Comparison of ENCODE assay signal across 18 mouse cellular contexts in the genomic region with DNA sequence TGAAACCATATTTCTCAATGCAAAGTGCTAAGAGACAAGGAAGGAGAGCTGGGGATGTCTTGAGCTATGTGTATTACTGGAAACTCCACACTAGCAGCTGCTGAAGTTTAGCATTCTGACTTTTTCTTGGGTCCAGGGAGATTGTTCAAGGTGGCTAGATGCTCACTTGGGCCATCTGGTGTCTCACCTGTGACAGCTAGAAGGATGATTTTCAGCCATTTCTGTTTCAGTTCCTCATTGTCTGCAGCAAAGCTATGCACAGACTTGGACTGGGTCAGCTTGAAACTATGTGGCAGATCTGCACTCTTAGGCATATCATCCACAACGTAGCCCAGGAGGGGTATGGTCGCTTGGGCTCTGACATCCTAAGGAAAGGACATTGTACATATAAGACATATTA.
DNase-seq lines count a peak whose midpoint lies in the region; TF ChIP-seq lines count a peak whose summit lies in the region.
"Had no signal": no experiment of that assay in that cellular context is flagged by ENCODE, and none has a peak within 500 bp of the region (broad histone marks: within the 10 kb centered on the region; RNA-seq: fewer than 3 reads in every experiment).

No protein-coding gene starts in this region.

- TF ChIP-seq CTCF in CH12.LX (conservative IDR thresholded peaks at IDR 0.05 in 1 of 2, IDR thresholded peaks at IDR 0.05 in 1 of 2; ENCODE audit: low read depth in 2 of 2, low read length in 2 of 2), result peak in 1 of 2 experiments; percentile 64; a peak in 2 of 4 replicates

- DNase-seq in A20 (ENCODE audit: low read depth, low spot score), result peak; percentile 70
- DNase-seq in CH12.LX (ENCODE audit: extremely low read depth), result peak; percentile 66
- no peak for DNase-seq in hindbrain, embryonic 10.5 days (ENCODE audit: low spot score)
- no peak for DNase-seq in cerebellum, postnatal 4 days (ENCODE audit: low spot score in 2 of 2)
- DNase-seq: adrenal gland, adult 2 months; adrenal gland, adult 8-10 months; adrenal gland, postnatal 10 days; adrenal gland, postnatal 14 days; adrenal gland, postnatal 25 days; adrenal gland, postnatal 36 days; B cell, adult 2 months; cerebellum, adult 11 months; cerebellum, adult 11-12 months; cerebellum, adult 18-20 months; cerebellum, adult 2 months; cerebellum, adult 8-10 months had no signal

- H3K36me3 ChIP-seq in CH12.LX (replicated peaks in 1 of 2; ENCODE audit: control insufficient read depth in 1 of 2, insufficient read depth in 1 of 2, low read length in 1 of 2), result no peaks in the 10 kb centered on the region
- peaks cover 80% of the 10 kb centered on the region for H3K36me3 ChIP-seq in hindbrain, embryonic 10.5 days
- H3K36me3 ChIP-seq: G1E had no signal

- peak; percentile 43 for TF ChIP-seq RAD21 in CH12.LX (IDR thresholded peaks at IDR 0.05; ENCODE audit: low read depth, low read length)

- H3K27me3 ChIP-seq in CH12.LX (replicated peaks), result peaks cover 4% of the 10 kb centered on the region
- H3K27me3 ChIP-seq in hindbrain, embryonic 10.5 days (ENCODE audit: insufficient read depth, poor library complexity, severe bottlenecking), result no peaks in the 10 kb centered on the region
- H3K27me3 ChIP-seq: Patski had no signal

- H3K4me1 ChIP-seq in CH12.LX (ENCODE audit: control insufficient read depth in 1 of 2, insufficient read depth in 2 of 2), result peaks cover 5 to 11% of the 10 kb centered on the region in 2 experiments; a peak in 3 of 4 replicates
- no peaks in the 10 kb centered on the region for H3K4me1 ChIP-seq in hindbrain, embryonic 10.5 days (replicated peaks)

- H3K4me3 ChIP-seq in CH12.LX (replicated peaks in 1 of 3; ENCODE audit: low read depth in 2 of 3, low read length in 2 of 3, poor library complexity in 1 of 3), result no peak overlapping the region
- no peak overlapping the region for H3K4me3 ChIP-seq in hindbrain, embryonic 10.5 days

- no peak overlapping the region for H3K4me2 ChIP-seq in CH12.LX (ENCODE audit: insufficient read depth, low read depth, poor library complexity, severe bottlenecking)

- no peaks in the 10 kb centered on the region for H3K9me3 ChIP-seq in CH12.LX (replicated peaks; ENCODE audit: low read length)
- H3K9me3 ChIP-seq in hindbrain, embryonic 10.5 days, result no peaks in the 10 kb centered on the region
- H3K9me3 ChIP-seq: G1E had no signal

- WGBS in hindbrain, embryonic 10.5 days, result 93% methylated on average over 2 of the region's 2 CpGs

- in situ Hi-C loops in CH12.LX (cut with MboI; ENCODE audit: low pct_ligation_motif_present, low pct_unique_long_range_greater_than_20kb, low sequenced_read_pairs), result no loop called here

- H3K9ac ChIP-seq in CH12.LX (ENCODE audit: insufficient read depth, low read depth), result no peak overlapping the region

- dilution Hi-C loops in CH12.LX (cut with MboI; ENCODE audit: extremely low pct_ligation_motif_present, extremely low pct_unique_long_range_greater_than_20kb, low sequenced_read_pairs), result no loop called here

- TF ChIP-seq POLR2A in CH12.LX (IDR thresholded peaks at IDR 0.05; ENCODE audit: low read depth, low read length), result no peak

- H3K27ac ChIP-seq in CH12.LX (ENCODE audit: insufficient read depth, low read depth), result no peak overlapping the region
- H3K27ac ChIP-seq in hindbrain, embryonic 10.5 days, result no peak overlapping the region

- peak; percentile 94 for TF ChIP-seq EP300 in CH12.LX (IDR thresholded peaks at IDR 0.05; ENCODE audit: low read length)

- no peaks in the 10 kb centered on the region for H3K79me2 ChIP-seq in CH12.LX (replicated peaks; ENCODE audit: control insufficient read depth, extremely low read depth, insufficient read depth, poor library complexity, severe bottlenecking)

TF ChIP-seq in CH12.LX, 34 proteins besides CTCF, POLR2A, EP300 and RAD21:
- TF ChIP-seq JUND (conservative IDR thresholded peaks at IDR 0.05; ENCODE audit: low read depth, low read length) (peak; percentile 31; the same call in 1 of the 2 replicates), BHLHE40 (IDR thresholded peaks at IDR 0.05; ENCODE audit: low read depth, low read length) (no peak), MYC (IDR thresholded peaks at IDR 0.05; ENCODE audit: low read depth, low read length) (0 out of 2 replicates have a peak, but pooled peaks have one; percentile 48), USF2 (conservative IDR thresholded peaks at IDR 0.05; ENCODE audit: low read depth, low read length) (no peak), SIN3A (IDR thresholded peaks at IDR 0.05; ENCODE audit: low read length) (peak; percentile 50; the same call in 1 of the 2 replicates), RCOR1 (conservative IDR thresholded peaks at IDR 0.05; ENCODE audit: low read depth, low read length) (peak; percentile 89), MEF2A (IDR thresholded peaks at IDR 0.05; ENCODE audit: borderline replicate concordance, low read depth, low read length) (no peak), ZMIZ1 (IDR thresholded peaks at IDR 0.05; ENCODE audit: low read depth, low read length) (no peak), PAX5 (IDR thresholded peaks at IDR 0.05; ENCODE audit: low read length) (no peak), MAFK (IDR thresholded peaks at IDR 0.05; ENCODE audit: insufficient replicate concordance, low read length) (no peak), CHD2 (IDR thresholded peaks at IDR 0.05; ENCODE audit: low read length) (no peak), ELF1 (IDR thresholded peaks at IDR 0.05; ENCODE audit: low read depth, low read length) (no peak), GABPA (IDR thresholded peaks at IDR 0.05; ENCODE audit: insufficient replicate concordance, low read depth, low read length) (no peak), NRF1 (IDR thresholded peaks at IDR 0.05; ENCODE audit: low read depth, low read length) (no peak), ETS1 (conservative IDR thresholded peaks at IDR 0.05; ENCODE audit: low read depth, low read length) (no peak), HCFC1 (IDR thresholded peaks at IDR 0.05; ENCODE audit: low read depth, low read length) (no peak), IRF4 (IDR thresholded peaks at IDR 0.05; ENCODE audit: low read depth, low read length) (peak; percentile 96), ZNF384 (IDR thresholded peaks at IDR 0.05; ENCODE audit: low read depth, low read length) (no peak), NELFE (IDR thresholded peaks at IDR 0.05; ENCODE audit: low read depth, low read length) (no peak), JUN (IDR thresholded peaks at IDR 0.05; ENCODE audit: insufficient read depth, low read depth, low read length) (no peak), MXI1 (IDR thresholded peaks at IDR 0.05; ENCODE audit: low read depth, low read length) (no peak), POLR2AphosphoS2 (IDR thresholded peaks at IDR 0.05; ENCODE audit: low read depth, low read length) (no peak), TBP (conservative IDR thresholded peaks at IDR 0.05; ENCODE audit: low read depth, low read length) (no peak), TCF12 (IDR thresholded peaks at IDR 0.05; ENCODE audit: low read depth, low read length) (peak; percentile 78; the same call in 1 of the 2 replicates), MAX (IDR thresholded peaks at IDR 0.05; ENCODE audit: low read length) (no peak), ZC3H11A (IDR thresholded peaks at IDR 0.05; ENCODE audit: low read depth, low read length) (no peak), SMC3 (IDR thresholded peaks at IDR 0.05; ENCODE audit: low read depth, low read length) (peak; percentile 72), USF1 (IDR thresholded peaks at IDR 0.05; ENCODE audit: low read depth, low read length) (no peak), ZKSCAN1 (IDR thresholded peaks at IDR 0.05; ENCODE audit: borderline replicate concordance, low read depth, low read length) (no peak), E2F4 (IDR thresholded peaks at IDR 0.05; ENCODE audit: insufficient replicate concordance, low read depth, low read length) (no peak), KAT2A (IDR thresholded peaks at IDR 0.05; ENCODE audit: insufficient replicate concordance, low read length) (no peak), UBTF (IDR thresholded peaks at IDR 0.05; ENCODE audit: low read depth, low read length) (no peak), MAZ (IDR thresholded peaks at IDR 0.05; ENCODE audit: low read depth, low read length) (no peak), CHD1 (IDR thresholded peaks at IDR 0.05; ENCODE audit: low read depth, low read length) (no peak)

Comparison
In these comparisons a context has a peak if more than half of its experiments do, and no peak if none do; other contexts are left out.
1. DNase-seq: peak in A20 (single experiment) and CH12.LX (single experiment); none in hindbrain, embryonic 10.5 days (single experiment) and cerebellum, postnatal 4 days (0 of 2).